ENCODE assay signal across 8 mouse cellular contexts in the genomic region with DNA sequence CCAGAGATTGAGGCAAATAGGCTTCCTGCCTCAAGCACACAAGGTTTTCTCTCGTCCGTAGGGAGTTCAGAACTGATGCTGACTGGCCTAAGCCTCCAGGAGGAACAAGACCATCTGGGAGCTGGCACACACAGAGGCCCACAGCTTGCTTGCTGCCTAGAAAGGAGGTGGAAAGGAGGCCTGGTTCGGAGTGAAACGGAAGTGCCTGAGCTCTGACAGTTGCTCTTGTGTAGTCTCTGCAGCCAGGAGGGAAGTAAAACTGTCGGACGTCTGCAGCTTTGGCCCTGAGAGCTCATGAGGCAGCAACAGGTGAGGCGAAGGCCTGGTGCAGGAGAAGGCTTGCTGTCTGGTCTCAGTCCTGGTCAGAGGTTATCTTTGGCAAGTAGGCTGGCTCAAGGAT. TPM values are rescaled to one million over a fixed set of nuclear protein-coding genes. Genes with fewer than 3 reads are reported as not detected.
DNase-seq lines count a peak whose midpoint lies in the region; ATAC-seq and TF ChIP-seq lines count a peak whose summit lies in the region.

A gene (plus strand): TSS at position 246 of the 400 bp plus-strand sequence.

- no peak within 1 kb of the TSS for H3K9ac ChIP-seq in embryonic facial prominence, embryonic 12.5 days

- no peaks in the 10 kb centered on the region for H3K9me3 ChIP-seq in embryonic facial prominence, embryonic 12.5 days
- no peaks in the 10 kb centered on the region for H3K9me3 ChIP-seq in midbrain, embryonic 10.5 days (replicated peaks)

- no peak for TF ChIP-seq CTCF in left cerebral cortex, adult 2 months (IDR thresholded peaks at IDR 0.05)
- TF ChIP-seq CTCF in thymus, adult 2 months (IDR thresholded peaks at IDR 0.05; ENCODE audit: borderline replicate concordance, control insufficient read depth, extremely low read depth, insufficient read depth, low read length, poor library complexity): no peak

- no peaks in the 10 kb centered on the region for H3K36me3 ChIP-seq in embryonic facial prominence, embryonic 12.5 days
- H3K36me3 ChIP-seq in midbrain, embryonic 10.5 days: no peaks in the 10 kb centered on the region
- H3K36me3 ChIP-seq in thymus, adult 2 months (ENCODE audit: control insufficient read depth, insufficient read depth, low read length): no peaks in the 10 kb centered on the region

- WGBS in embryonic facial prominence, embryonic 12.5 days: 74% methylated on average over 7 of the region's 7 CpGs
- WGBS in midbrain, embryonic 10.5 days: 81% methylated on average over 7 of the region's 7 CpGs
- WGBS in thymus, adult 2 months: 10% methylated on average over 7 of the region's 7 CpGs

- no peak; the same call in 1 of the 2 replicates for TF ChIP-seq POLR2A in thymus, adult 2 months (IDR thresholded peaks at IDR 0.05; ENCODE audit: control insufficient read depth, extremely low read depth, insufficient read depth, low read length, poor library complexity)

- H3K4me3 ChIP-seq in embryonic facial prominence, embryonic 12.5 days: no peak within 1 kb of the TSS
- no peak within 1 kb of the TSS for H3K4me3 ChIP-seq in left cerebral cortex, adult 2 months
- no peak within 1 kb of the TSS for H3K4me3 ChIP-seq in midbrain, embryonic 10.5 days
- H3K4me3 ChIP-seq in thymus, adult 2 months (ENCODE audit: control insufficient read depth, insufficient read depth, low read length): peak within 1 kb of the TSS; percentile 45

- intact Hi-C loops in heart, postnatal 14 days (cut with DNase I): no loop called here
- intact Hi-C loops in left cerebral cortex, adult 2 months (cut with DNase I): no loop called here

- H3K27me3 ChIP-seq in embryonic facial prominence, embryonic 12.5 days: no peaks in the 10 kb centered on the region
- H3K27me3 ChIP-seq in midbrain, embryonic 10.5 days (ENCODE audit: low read depth, poor library complexity, severe bottlenecking): no peaks in the 10 kb centered on the region
- H3K27me3 ChIP-seq in thymus, adult 2 months (ENCODE audit: control insufficient read depth, insufficient read depth, low read length): no peaks in the 10 kb centered on the region

- H3K4me1 ChIP-seq in embryonic facial prominence, embryonic 12.5 days: no peaks in the 10 kb centered on the region
- H3K4me1 ChIP-seq in midbrain, embryonic 10.5 days: 0 out of 2 replicates have a peak, but pooled peaks cover 2% of the 10 kb centered on the region
- H3K4me1 ChIP-seq in thymus, adult 2 months (replicated peaks; ENCODE audit: control insufficient read depth, insufficient read depth, low read length): peaks cover 44% of the 10 kb centered on the region

- peak; percentile 43 for DNase-seq in CD4-positive helper T cell, adult 2 months (ENCODE audit: low read depth, low spot score)
- DNase-seq in CD8-positive naive resting alpha-beta T cell, adult 2 months (ENCODE audit: low read depth in 2 of 2, low spot score in 2 of 2): peak; percentile 16 to 27
- no peak for DNase-seq in heart, postnatal 14 days
- no peak for DNase-seq in left cerebral cortex, adult 2 months (ENCODE audit: extremely low spot score in 1 of 2, low spot score in 2 of 2)
- DNase-seq in midbrain, embryonic 10.5 days (ENCODE audit: low spot score): no peak
- DNase-seq in thymus, adult 2 months: peak; percentile 58
- no peak for DNase-seq in embryo, embryonic 10.5 days (ENCODE audit: low spot score)

- no peak within 1 kb of the TSS for H3K27ac ChIP-seq in embryonic facial prominence, embryonic 12.5 days
- H3K27ac ChIP-seq in left cerebral cortex, adult 2 months: no peak within 1 kb of the TSS
- no peak within 1 kb of the TSS for H3K27ac ChIP-seq in midbrain, embryonic 10.5 days (replicated peaks)
- H3K27ac ChIP-seq in thymus, adult 2 months (ENCODE audit: control insufficient read depth, insufficient read depth, low read length): peak within 1 kb of the TSS; percentile 96

- H3K4me2 ChIP-seq in embryonic facial prominence, embryonic 12.5 days (replicated peaks): no peak within 1 kb of the TSS

- ATAC-seq in embryonic facial prominence, embryonic 12.5 days (ENCODE audit: insufficient number of reproducible peaks, insufficient read depth, low FRiP score, low TSS enrichment): no peak

RNA-seq across cellular contexts. Expression of the gene that starts here (rescaled TPM):
- 29.4 and 31.5 TPM in 2 replicates for polyA plus RNA-seq in embryonic facial prominence, embryonic 12.5 days (2016; fragmentation: Nextera tagmentation; extraction: Ambion mirVana)
- 10 to 100 TPM; 28.9 to 31.3 TPM for total RNA-seq in heart, postnatal 14 days (2021)
- total RNA-seq in left cerebral cortex, adult 2 months (2021): 10 to 100 TPM; 40.5 to 41.6 TPM
- polyA plus RNA-seq in midbrain, embryonic 10.5 days (2016; fragmentation: Nextera tagmentation; extraction: Ambion mirVana): 19.0 and 21.2 TPM in 2 replicates
- 14.3 and 15.8 TPM in 2 replicates for polyA plus RNA-seq in thymus, adult 2 months (2012; rRNA removed)

Comparison
In these comparisons a context has a peak if more than half of its experiments do, and no peak if none do; other contexts are left out.
1. DNase-seq: peak in CD4-positive helper T cell, adult 2 months (single experiment), CD8-positive naive resting alpha-beta T cell, adult 2 months (2 of 2) and thymus, adult 2 months (single experiment); none in heart, postnatal 14 days (0 of 2), left cerebral cortex, adult 2 months (0 of 2), midbrain, embryonic 10.5 days (single experiment) and embryo, embryonic 10.5 days (single experiment).